ENCODE assay signal across 9 mouse cellular contexts in genomic region chr17:27130246-27130645, GRCm38 (mm10). TPM values are rescaled to one million over a fixed set of nuclear protein-coding genes. Genes with fewer than 3 reads are reported as not detected.
DNase-seq lines count a peak whose midpoint lies in the region; ATAC-seq lines count a peak whose summit lies in the region.
"Had no signal": no experiment of that assay in that cellular context is flagged by ENCODE, and none has a peak within 500 bp of the region (broad histone marks: within the 10 kb centered on the region; RNA-seq: fewer than 3 reads in every experiment).

No protein-coding gene starts in this region.

- DNase-seq in heart, postnatal 36 days: no peak
- peak; percentile 63 for DNase-seq in brain, adult 2 months (ENCODE audit: low read depth, low spot score)
- DNase-seq in spleen, adult 12 weeks (ENCODE audit: low spot score): no peak
- DNase-seq: lung, postnatal 36 days had no signal

- intact Hi-C loops in heart, postnatal 36 days (cut with DNase I): loop anchor here (5.0 kb wide), 1 partner anchor 72 kb away; the partner anchor contains the start of gene Lemd2

- peaks cover 41% of the 10 kb centered on the region for H3K4me1 ChIP-seq in heart, embryonic 13.5 days
- H3K4me1 ChIP-seq in limb, embryonic 12.5 days (replicated peaks): peaks cover 77% of the 10 kb centered on the region
- H3K4me1 ChIP-seq in neural tube, embryonic 14.5 days (ENCODE audit: control insufficient read depth, insufficient read depth, low read length): peaks cover 34% of the 10 kb centered on the region

- no peak overlapping the region for H3K4me2 ChIP-seq in heart, embryonic 13.5 days
- peak overlapping the region; percentile 18 for H3K4me2 ChIP-seq in limb, embryonic 12.5 days
- H3K4me2 ChIP-seq in neural tube, embryonic 14.5 days (ENCODE audit: low read depth, low read length): no peak overlapping the region

- H3K9me3 ChIP-seq in heart, embryonic 13.5 days: no peaks in the 10 kb centered on the region
- no peaks in the 10 kb centered on the region for H3K9me3 ChIP-seq in limb, embryonic 12.5 days
- H3K9me3 ChIP-seq in neural tube, embryonic 14.5 days (ENCODE audit: control insufficient read depth, low read length): no peaks in the 10 kb centered on the region

- H3K27ac ChIP-seq in heart, embryonic 13.5 days (replicated peaks): no peak overlapping the region
- peak overlapping the region; percentile 32; the same call in 1 of the 2 replicates for H3K27ac ChIP-seq in limb, embryonic 12.5 days
- no peak overlapping the region for H3K27ac ChIP-seq in neural tube, embryonic 14.5 days (ENCODE audit: low read depth, low read length)

- H3K9ac ChIP-seq in heart, embryonic 13.5 days: 0 out of 2 replicates have a peak overlapping the region, but pooled peaks have one; percentile 5
- peak overlapping the region; percentile 38; the same call in 1 of the 2 replicates for H3K9ac ChIP-seq in limb, embryonic 12.5 days (replicated peaks)
- 0 out of 2 replicates have a peak overlapping the region, but pooled peaks have one; percentile 11 for H3K9ac ChIP-seq in neural tube, embryonic 14.5 days (replicated peaks; ENCODE audit: low read depth, low read length)

- no peak overlapping the region for H3K4me3 ChIP-seq in heart, embryonic 13.5 days
- no peak overlapping the region for H3K4me3 ChIP-seq in limb, embryonic 12.5 days (replicated peaks)
- H3K4me3 ChIP-seq in neural tube, embryonic 14.5 days (ENCODE audit: low read depth, low read length): no peak overlapping the region

- no peak for ATAC-seq in heart, embryonic 13.5 days (ENCODE audit: extremely low read depth, insufficient number of reproducible peaks, low FRiP score, low TSS enrichment)
- no peak for ATAC-seq in limb, embryonic 12.5 days (ENCODE audit: insufficient number of reproducible peaks, insufficient read depth, low FRiP score, low TSS enrichment, low read depth)
- ATAC-seq in neural tube, embryonic 14.5 days (ENCODE audit: low read depth): no peak
- no peak for ATAC-seq in monocyte, adult 5-6 weeks (replicated peaks; ENCODE audit: insufficient number of reproducible peaks, low FRiP score, low TSS enrichment, poor library complexity, severe bottlenecking)
- no peak for ATAC-seq in inflammation-experienced regulatory T-cells, adult 6 months

- H3K27me3 ChIP-seq in heart, embryonic 13.5 days (replicated peaks): no peaks in the 10 kb centered on the region; the same call in 1 of the 2 replicates
- no peaks in the 10 kb centered on the region; the same call in 1 of the 2 replicates for H3K27me3 ChIP-seq in limb, embryonic 12.5 days
- no peaks in the 10 kb centered on the region for H3K27me3 ChIP-seq in neural tube, embryonic 14.5 days (ENCODE audit: control insufficient read depth, insufficient read depth, low read length)

- 64% methylated on average over 9 of the region's 9 CpGs for WGBS in heart, embryonic 13.5 days
- 32% methylated on average over 9 of the region's 9 CpGs for WGBS in limb, embryonic 12.5 days
- 50% methylated on average over 9 of the region's 9 CpGs for WGBS in neural tube, embryonic 14.5 days

- peaks cover 22% of the 10 kb centered on the region for H3K36me3 ChIP-seq in heart, embryonic 13.5 days
- peaks cover 20% of the 10 kb centered on the region for H3K36me3 ChIP-seq in limb, embryonic 12.5 days
- no peaks in the 10 kb centered on the region for H3K36me3 ChIP-seq in neural tube, embryonic 14.5 days (ENCODE audit: control insufficient read depth, insufficient read depth, low read length)

RNA-seq across cellular contexts. Expression of gene Uqcc2, which starts 3.5 kb away (rescaled TPM):
- 287 and 310 TPM in 2 replicates for polyA plus RNA-seq in heart, embryonic 13.5 days (2015; fragmentation: Nextera tagmentation; extraction: Ambion mirVana)
- 100 to 1,000 TPM; 291 to 337 TPM for total RNA-seq in heart, postnatal 36 days (2021)
- 350 and 361 TPM in 2 replicates for polyA plus RNA-seq in limb, embryonic 12.5 days (2016; fragmentation: Nextera tagmentation; extraction: Ambion mirVana)
- polyA plus RNA-seq in neural tube, embryonic 14.5 days (2014; fragmentation: Nextera tagmentation; extraction: Ambion mirVana): 288 and 349 TPM in 2 replicates
- 79.3 to 105 TPM (median 82.5 TPM) in 3 replicates for total RNA-seq in monocyte, adult 5-6 weeks (2017)
- polyA plus RNA-seq in inflammation-experienced regulatory T-cells, adult 6 months (2017; shearing (Covaris generic)): 100 to 1,000 TPM; 123 to 139 (median 128) TPM

RNA-seq across cellular contexts. Expression of gene Ip6k3, which starts 37.3 kb away (rescaled TPM):
- polyA plus RNA-seq in heart, embryonic 13.5 days (2015; fragmentation: Nextera tagmentation; extraction: Ambion mirVana): 0.16 and 0.20 TPM in 2 replicates
- total RNA-seq in heart, postnatal 36 days (2021): 1 to 10 TPM; 4.7 to 7.9 TPM
- polyA plus RNA-seq in limb, embryonic 12.5 days (2016; fragmentation: Nextera tagmentation; extraction: Ambion mirVana): 0.20 and 0.45 TPM in 2 replicates
- 0.44 and 0.62 TPM in 2 replicates for polyA plus RNA-seq in neural tube, embryonic 14.5 days (2014; fragmentation: Nextera tagmentation; extraction: Ambion mirVana)
- 5.4 to 8.6 TPM (median 7.0 TPM) in 3 replicates for total RNA-seq in monocyte, adult 5-6 weeks (2017)
- polyA plus RNA-seq in inflammation-experienced regulatory T-cells, adult 6 months (2017; shearing (Covaris generic)): not detected
